Mouse (Mus musculus) embryo, embryonic 10 days (tissue): ENCODE results near the gene Tctex1d4.
A peak's percentile ranks its signal among the peaks of the same experiment; 100 is the strongest.

Source experiments
- DNase-seq: peaks from one replicate; pipeline ENCODE4 v3.0.0-alpha.2; 2015; ENCODE audit warnings: low spot score

Gene Tctex1d4

GRCm38 (mm10) chr4:117126675-117127290 is at the start of gene Tctex1d4:
Gene Tctex1d4 (plus strand): TSS chr4:117126794.
- DNase-seq = no peak

- no peak for DNase-seq
These were observed 38.5 kb upstream of the Tctex1d4 start for GRCm38 (mm10) chr4:117087948-117088640.

GRCm38 (mm10) chr4:117090586-117090985 is 36.0 kb upstream of the Tctex1d4 start:
- DNase-seq = no peak

GRCm38 (mm10) chr4:117094626-117095361 is 31.8 kb upstream of the Tctex1d4 start:
- DNase-seq = no peak

GRCm38 (mm10) chr4:117095551-117096452 is 30.8 kb upstream of the Tctex1d4 start, which contains the start of gene Ptch2:
Gene Ptch2 (plus strand): TSS chr4:117096075.
- peak; percentile 89 for DNase-seq

GRCm38 (mm10) chr4:117096666-117097065 is 29.9 kb upstream of the Tctex1d4 start:
- DNase-seq = peak; percentile 23

- DNase-seq = no peak
These were observed 28.4 kb upstream of the Tctex1d4 start for GRCm38 (mm10) chr4:117097969-117098763.

GRCm38 (mm10) chr4:117098764-117099036 is 27.9 kb upstream of the Tctex1d4 start:
- no peak for DNase-seq

- DNase-seq = no peak
These were observed 26.6 kb upstream of the Tctex1d4 start for GRCm38 (mm10) chr4:117100036-117100435.

- peak; percentile 74 for DNase-seq
These were observed 25.4 kb upstream of the Tctex1d4 start for GRCm38 (mm10) chr4:117101218-117101617.

GRCm38 (mm10) chr4:117104672-117105071 is 21.9 kb upstream of the Tctex1d4 start:
- no peak for DNase-seq

GRCm38 (mm10) chr4:117105127-117105526 is 21.5 kb upstream of the Tctex1d4 start:
- no peak for DNase-seq

- DNase-seq = no peak
These were observed 18.6 kb upstream of the Tctex1d4 start for GRCm38 (mm10) chr4:117107813-117108523.

GRCm38 (mm10) chr4:117108524-117108849 is 18.1 kb upstream of the Tctex1d4 start:
- DNase-seq = no peak

GRCm38 (mm10) chr4:117109330-117109729 is 17.3 kb upstream of the Tctex1d4 start:
- no peak for DNase-seq

GRCm38 (mm10) chr4:117110249-117110648 is 16.3 kb upstream of the Tctex1d4 start:
- DNase-seq = no peak

- no peak for DNase-seq
These were observed 15.6 kb upstream of the Tctex1d4 start for GRCm38 (mm10) chr4:117110985-117111384.

GRCm38 (mm10) chr4:117113237-117113636 is 13.4 kb upstream of the Tctex1d4 start:
- no peak for DNase-seq

- no peak for DNase-seq
These were observed 11.0 kb upstream of the Tctex1d4 start for GRCm38 (mm10) chr4:117115592-117115991.

- no peak for DNase-seq
These were observed 8.7 kb upstream of the Tctex1d4 start for GRCm38 (mm10) chr4:117117931-117118330.

- DNase-seq = no peak
These were observed 7.0 kb upstream of the Tctex1d4 start for GRCm38 (mm10) chr4:117119636-117120035.
